Mouse (Mus musculus): ENCODE measurements around the gene Mdga1. TPM values are rescaled to one million over a fixed set of nuclear protein-coding genes. Genes with fewer than 3 reads are reported as not detected.
A peak's percentile ranks its signal among the peaks of the same experiment; 100 is the strongest.

Gene Mdga1
- 1.3 and 1.7 TPM in 2 replicates for polyA plus RNA-seq (2015; fragmentation: Nextera tagmentation; extraction: Ambion mirVana)

- WGBS = 45% methylated on average over 7 of the region's 7 CpGs
- TF ChIP-seq CTCF (IDR thresholded peaks at IDR 0.05; ENCODE audit: low read depth) = no peak
- no peak for DNase-seq (ENCODE audit: low spot score)
- ATAC-seq (replicated peaks; ENCODE audit: low FRiP score, low read depth) = no peak
- Histone ChIP-seq H3K36me3 (ENCODE audit: insufficient read depth, low read length) (no peaks in the 10 kb centered on the region), H3K9me3 (replicated peaks; ENCODE audit: low read length) (no peaks in the 10 kb centered on the region), H3K4me3 (replicated peaks; ENCODE audit: low read depth, low read length) (no peak within 1 kb of the TSS), H3K27me3 (ENCODE audit: insufficient read depth, low read length) (no peaks in the 10 kb centered on the region), H3K4me1 (replicated peaks; ENCODE audit: insufficient read depth, low read length) (peaks cover 5% of the 10 kb centered on the region; the same call in 1 of the 2 replicates), H3K4me2 (ENCODE audit: low read length) (no peak within 1 kb of the TSS), H3K9ac (ENCODE audit: low read depth, low read length) (no peak within 1 kb of the TSS), H3K27ac (no peak within 1 kb of the TSS)
Observed at GRCm38 (mm10) chr17:29970037-29970555, at the start of gene Mdga1. Mdga1 (minus strand) TSS chr17:29970087.

GRCm38 (mm10) chr17:30018927-30019610 is 49.2 kb upstream of the Mdga1 start:
- Histone ChIP-seq H3K9ac (ENCODE audit: low read depth, low read length) (no peak overlapping the region), H3K36me3 (ENCODE audit: insufficient read depth, low read length) (no peaks in the 10 kb centered on the region), H3K4me1 (replicated peaks; ENCODE audit: insufficient read depth, low read length) (no peaks in the 10 kb centered on the region), H3K27me3 (ENCODE audit: insufficient read depth, low read length) (no peaks in the 10 kb centered on the region), H3K27ac (peak overlapping the region; percentile 36; the same call in 1 of the 2 replicates), H3K4me3 (replicated peaks; ENCODE audit: low read depth, low read length) (no peak overlapping the region), H3K4me2 (ENCODE audit: low read length) (no peak overlapping the region), H3K9me3 (replicated peaks; ENCODE audit: low read length) (no peaks in the 10 kb centered on the region)
- ATAC-seq (replicated peaks; ENCODE audit: low FRiP score, low read depth) (no peak), DNase-seq (ENCODE audit: low spot score) (no peak)
- WGBS = 55% methylated on average over 12 of the region's 12 CpGs
- no peak for TF ChIP-seq CTCF (IDR thresholded peaks at IDR 0.05; ENCODE audit: low read depth)

GRCm38 (mm10) chr17:30014660-30015059 is 44.8 kb upstream of the Mdga1 start:
- H3K27me3 ChIP-seq (ENCODE audit: insufficient read depth, low read length) = no peaks in the 10 kb centered on the region
- DNase-seq (ENCODE audit: low spot score) (no peak), ATAC-seq (replicated peaks; ENCODE audit: low FRiP score, low read depth) (no peak)
- TF ChIP-seq CTCF (IDR thresholded peaks at IDR 0.05; ENCODE audit: low read depth) = peak; percentile 26; the same call in 1 of the 2 replicates
- no peaks in the 10 kb centered on the region for H3K4me1 ChIP-seq (replicated peaks; ENCODE audit: insufficient read depth, low read length)
- 96% methylated on average over 4 of the region's 4 CpGs for WGBS
- no peaks in the 10 kb centered on the region for H3K9me3 ChIP-seq (replicated peaks; ENCODE audit: low read length)
- no peak overlapping the region for H3K4me2 ChIP-seq (ENCODE audit: low read length)
- no peaks in the 10 kb centered on the region for H3K36me3 ChIP-seq (ENCODE audit: insufficient read depth, low read length)
- no peak overlapping the region for H3K9ac ChIP-seq (ENCODE audit: low read depth, low read length)
- H3K4me3 ChIP-seq (replicated peaks; ENCODE audit: low read depth, low read length) = no peak overlapping the region
- no peak overlapping the region for H3K27ac ChIP-seq

- Histone ChIP-seq H3K9me3 (replicated peaks; ENCODE audit: low read length) (no peaks in the 10 kb centered on the region), H3K27ac (no peak overlapping the region), H3K4me3 (replicated peaks; ENCODE audit: low read depth, low read length) (no peak overlapping the region), H3K4me1 (replicated peaks; ENCODE audit: insufficient read depth, low read length) (peaks cover 19% of the 10 kb centered on the region), H3K27me3 (ENCODE audit: insufficient read depth, low read length) (no peaks in the 10 kb centered on the region), H3K4me2 (ENCODE audit: low read length) (peak overlapping the region; percentile 6; the same call in 1 of the 2 replicates), H3K9ac (ENCODE audit: low read depth, low read length) (no peak overlapping the region), H3K36me3 (ENCODE audit: insufficient read depth, low read length) (no peaks in the 10 kb centered on the region)
- ATAC-seq (replicated peaks; ENCODE audit: low FRiP score, low read depth) (no peak), DNase-seq (ENCODE audit: low spot score) (no peak)
- no peak for TF ChIP-seq CTCF (IDR thresholded peaks at IDR 0.05; ENCODE audit: low read depth)
Observed at GRCm38 (mm10) chr17:30008392-30008791, 38.5 kb upstream of the Mdga1 start.

GRCm38 (mm10) chr17:30007883-30008282 is 38.0 kb upstream of the Mdga1 start:
- Histone ChIP-seq H3K9ac (ENCODE audit: low read depth, low read length) (no peak overlapping the region), H3K27me3 (ENCODE audit: insufficient read depth, low read length) (no peaks in the 10 kb centered on the region), H3K36me3 (ENCODE audit: insufficient read depth, low read length) (no peaks in the 10 kb centered on the region), H3K9me3 (replicated peaks; ENCODE audit: low read length) (no peaks in the 10 kb centered on the region), H3K27ac (no peak overlapping the region), H3K4me2 (ENCODE audit: low read length) (peak overlapping the region; percentile 6; the same call in 1 of the 2 replicates), H3K4me3 (replicated peaks; ENCODE audit: low read depth, low read length) (no peak overlapping the region), H3K4me1 (replicated peaks; ENCODE audit: insufficient read depth, low read length) (peaks cover 19% of the 10 kb centered on the region)
- no peak for DNase-seq (ENCODE audit: low spot score)
- ATAC-seq (replicated peaks; ENCODE audit: low FRiP score, low read depth) = no peak
- WGBS = 22% methylated on average over 6 of the region's 6 CpGs
- no peak for TF ChIP-seq CTCF (IDR thresholded peaks at IDR 0.05; ENCODE audit: low read depth)

- WGBS = 63% methylated on average over 2 of the region's 2 CpGs
- peak overlapping the region; percentile 71 for H3K4me2 ChIP-seq (ENCODE audit: low read length)
- no peaks in the 10 kb centered on the region for H3K9me3 ChIP-seq (replicated peaks; ENCODE audit: low read length)
- no peak overlapping the region for H3K27ac ChIP-seq
- no peak overlapping the region for H3K4me3 ChIP-seq (replicated peaks; ENCODE audit: low read depth, low read length)
- no peaks in the 10 kb centered on the region for H3K36me3 ChIP-seq (ENCODE audit: insufficient read depth, low read length)
- H3K27me3 ChIP-seq (ENCODE audit: insufficient read depth, low read length) = no peaks in the 10 kb centered on the region
- H3K4me1 ChIP-seq (replicated peaks; ENCODE audit: insufficient read depth, low read length) = peaks cover 19% of the 10 kb centered on the region
- DNase-seq (ENCODE audit: low spot score) (no peak), ATAC-seq (replicated peaks; ENCODE audit: low FRiP score, low read depth) (no peak)
- TF ChIP-seq CTCF (IDR thresholded peaks at IDR 0.05; ENCODE audit: low read depth) = no peak
- no peak overlapping the region for H3K9ac ChIP-seq (ENCODE audit: low read depth, low read length)
Observed at GRCm38 (mm10) chr17:30006877-30007276, 37.0 kb upstream of the Mdga1 start.

Measured in kidney, postnatal 0 days (tissue).